Mouse (Mus musculus): Measurements from ENCODE around the gene Ccdc8. TPM values are rescaled to one million over a fixed set of nuclear protein-coding genes. Genes with fewer than 3 reads are reported as not detected.

Gene Ccdc8
- polyA plus RNA-seq, 1 experiment from 2014 or later: 53.8 TPM

DNA sequence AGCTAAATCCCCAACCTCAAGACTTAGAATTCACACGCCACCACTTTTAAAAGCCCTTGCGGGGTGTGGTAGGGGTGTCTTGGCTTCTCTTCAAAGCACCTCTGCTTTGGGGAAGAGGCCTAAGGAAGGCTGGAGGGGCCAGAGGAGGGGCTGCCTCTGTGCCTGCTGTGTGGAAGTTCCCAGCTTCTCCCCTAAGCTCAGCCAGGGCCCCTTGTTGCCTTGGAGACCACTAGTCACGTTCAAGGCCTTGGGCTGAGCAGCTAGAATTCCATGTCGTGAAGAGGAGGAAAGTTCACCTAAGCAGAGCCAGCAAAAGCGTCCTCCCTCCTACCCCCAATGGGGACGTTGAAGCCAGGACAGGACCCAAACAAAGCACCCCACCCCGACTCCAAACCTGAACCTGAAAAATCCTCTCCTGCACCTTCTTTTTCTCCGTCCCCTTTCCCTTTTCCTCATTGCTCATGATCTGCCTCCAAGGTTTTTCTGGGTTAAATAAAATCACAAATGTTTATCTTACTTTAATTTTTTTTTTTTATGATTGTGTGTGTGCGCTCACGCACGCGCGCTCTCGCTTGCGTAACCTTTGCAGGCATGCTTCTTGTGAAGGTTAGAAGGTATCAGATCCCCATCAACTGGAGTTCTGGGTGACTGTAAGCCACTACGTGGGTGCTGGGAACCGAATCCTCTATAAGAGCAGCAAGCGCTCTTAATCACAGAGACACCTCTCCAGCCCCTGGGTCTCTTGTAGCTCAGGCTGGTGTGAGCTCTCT, 642 bp upstream of the Ccdc8 start:
- Histone ChIP-seq H3K4me3 (ENCODE audit: low read length) (no peak overlapping the region), H3K4me2 (replicated peaks; ENCODE audit: low read depth, low read length) (peak overlapping the region; percentile 37), H3K27ac (ENCODE audit: low read length) (peak overlapping the region; percentile 98), H3K9ac (replicated peaks; ENCODE audit: low read length) (peak overlapping the region; percentile 53), H3K36me3 (ENCODE audit: insufficient read depth, low read length) (no peaks in the 10 kb centered on the region), H3K9me3 (ENCODE audit: low read length) (no peaks in the 10 kb centered on the region), H3K27me3 (ENCODE audit: insufficient read depth, low read length) (no peaks in the 10 kb centered on the region), H3K4me1 (ENCODE audit: insufficient read depth, low read length) (peaks cover 52% of the 10 kb centered on the region)
- ATAC-seq (ENCODE audit: low FRiP score, low TSS enrichment): peak; percentile 85
- WGBS: 27% methylated on average over 18 of the region's 18 CpGs

DNA sequence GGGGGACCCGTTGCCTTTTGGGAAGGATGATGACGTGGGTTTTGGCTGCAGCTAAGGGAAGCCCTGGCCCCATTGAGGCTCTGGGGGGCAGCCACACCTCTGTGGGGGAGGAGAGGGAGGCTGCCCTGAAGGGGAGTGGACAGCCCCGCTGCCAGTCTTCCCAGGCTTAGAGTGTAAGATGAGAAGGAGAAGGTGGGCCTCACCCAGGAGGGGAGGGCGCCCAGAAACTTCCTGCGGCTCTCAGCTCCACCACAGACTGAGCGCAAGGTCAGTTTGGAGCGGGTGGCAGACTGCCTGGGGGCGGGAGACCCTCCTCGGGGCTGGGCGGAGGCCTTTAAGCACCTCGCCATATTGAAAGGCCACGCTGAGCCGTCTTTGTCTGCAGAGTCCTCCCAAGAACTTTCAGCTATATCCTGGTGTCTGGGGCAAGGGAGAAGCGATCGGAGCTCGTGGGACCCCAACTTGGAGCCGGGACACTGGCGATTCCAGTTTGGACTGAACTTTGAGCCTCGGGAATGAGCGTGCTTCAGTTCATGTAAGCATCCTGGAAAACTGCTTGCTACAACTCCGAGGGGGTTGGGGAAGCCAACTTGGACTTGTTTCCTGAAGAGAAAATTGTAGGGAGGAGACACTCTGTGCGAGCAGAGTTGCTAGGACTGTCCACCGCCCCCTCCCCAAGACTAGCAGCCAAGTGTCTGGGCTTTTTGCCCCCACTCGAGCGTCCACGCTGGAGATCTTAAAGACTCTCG, 1.3 kb downstream of the Ccdc8 start:
- Histone ChIP-seq H3K9me3 (ENCODE audit: low read length) (no peaks in the 10 kb centered on the region), H3K27ac (ENCODE audit: low read length) (peak overlapping the region; percentile 92), H3K9ac (replicated peaks; ENCODE audit: low read length) (peak overlapping the region; percentile 86), H3K36me3 (ENCODE audit: insufficient read depth, low read length) (peaks cover 15% of the 10 kb centered on the region), H3K4me1 (ENCODE audit: insufficient read depth, low read length) (peaks cover 51% of the 10 kb centered on the region), H3K27me3 (ENCODE audit: insufficient read depth, low read length) (no peaks in the 10 kb centered on the region), H3K4me3 (ENCODE audit: low read length) (peak overlapping the region; percentile 84), H3K4me2 (replicated peaks; ENCODE audit: low read depth, low read length) (peak overlapping the region; percentile 81)
- peak; percentile 94 for ATAC-seq (ENCODE audit: low FRiP score, low TSS enrichment)
- under 1% methylated on average over 27 of the region's 27 CpGs for WGBS

DNA sequence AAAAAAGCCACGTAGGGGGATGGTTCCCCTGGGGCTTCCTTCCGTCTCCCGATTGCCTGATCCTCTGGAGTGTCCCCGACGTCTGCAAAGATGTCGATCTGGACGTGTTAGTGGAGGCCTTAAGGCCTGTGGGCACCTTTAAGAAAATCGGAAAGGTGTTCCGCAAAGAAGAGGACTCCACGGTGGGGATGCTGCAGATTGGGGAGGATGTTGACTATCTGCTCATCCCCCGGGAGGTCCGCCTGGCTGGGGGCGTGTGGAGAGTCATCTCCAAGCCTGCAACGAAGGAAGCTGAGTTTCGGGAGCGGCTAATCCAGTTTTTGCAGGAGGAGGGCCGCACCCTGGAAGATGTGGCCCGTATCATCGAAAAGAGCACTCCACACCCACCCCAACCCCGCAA, 1.9 kb downstream of the Ccdc8 start:
- Histone ChIP-seq H3K27me3 (ENCODE audit: insufficient read depth, low read length) (no peaks in the 10 kb centered on the region), H3K36me3 (ENCODE audit: insufficient read depth, low read length) (peaks cover 15% of the 10 kb centered on the region), H3K9ac (replicated peaks; ENCODE audit: low read length) (peak overlapping the region; percentile 86), H3K27ac (ENCODE audit: low read length) (peak overlapping the region; percentile 92), H3K4me2 (replicated peaks; ENCODE audit: low read depth, low read length) (peak overlapping the region; percentile 81), H3K4me1 (ENCODE audit: insufficient read depth, low read length) (peaks cover 51% of the 10 kb centered on the region), H3K4me3 (ENCODE audit: low read length) (peak overlapping the region; percentile 84), H3K9me3 (ENCODE audit: low read length) (no peaks in the 10 kb centered on the region)
- ATAC-seq (ENCODE audit: low FRiP score, low TSS enrichment): no peak
- WGBS: under 1% methylated on average over 20 of the region's 20 CpGs

DNA sequence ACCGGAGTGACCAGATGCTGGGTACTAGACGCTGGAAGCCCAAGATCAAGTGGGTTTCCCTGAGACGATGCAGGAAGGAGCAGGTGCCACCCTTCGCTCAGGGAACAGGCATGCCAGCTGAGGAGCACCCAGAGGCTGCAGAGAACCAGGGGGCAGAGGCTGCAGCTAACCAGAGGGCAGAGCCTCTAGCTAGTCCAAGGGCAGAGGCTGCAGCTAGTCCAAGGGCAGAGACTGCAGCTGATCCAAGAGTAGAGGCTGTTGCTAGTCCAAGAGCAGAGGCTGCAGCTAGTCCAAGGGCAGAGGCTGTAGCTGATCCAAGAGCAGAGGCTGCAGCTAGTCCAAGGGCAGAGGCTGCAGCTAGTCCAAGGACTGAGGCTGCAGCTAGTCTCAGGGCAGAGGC, 2.8 kb downstream of the Ccdc8 start:
- Histone ChIP-seq H3K4me3 (ENCODE audit: low read length) (peak overlapping the region; percentile 84), H3K36me3 (ENCODE audit: insufficient read depth, low read length) (peaks cover 22% of the 10 kb centered on the region), H3K27me3 (ENCODE audit: insufficient read depth, low read length) (no peaks in the 10 kb centered on the region), H3K4me1 (ENCODE audit: insufficient read depth, low read length) (peaks cover 43% of the 10 kb centered on the region), H3K9me3 (ENCODE audit: low read length) (no peaks in the 10 kb centered on the region), H3K9ac (replicated peaks; ENCODE audit: low read length) (peak overlapping the region; percentile 86), H3K27ac (ENCODE audit: low read length) (peak overlapping the region; percentile 1; the same call in 1 of the 2 replicates), H3K4me2 (replicated peaks; ENCODE audit: low read depth, low read length) (peak overlapping the region; percentile 81)
- 63% methylated on average over 4 of the region's 4 CpGs for WGBS
- ATAC-seq (ENCODE audit: low FRiP score, low TSS enrichment): no peak

DNA sequence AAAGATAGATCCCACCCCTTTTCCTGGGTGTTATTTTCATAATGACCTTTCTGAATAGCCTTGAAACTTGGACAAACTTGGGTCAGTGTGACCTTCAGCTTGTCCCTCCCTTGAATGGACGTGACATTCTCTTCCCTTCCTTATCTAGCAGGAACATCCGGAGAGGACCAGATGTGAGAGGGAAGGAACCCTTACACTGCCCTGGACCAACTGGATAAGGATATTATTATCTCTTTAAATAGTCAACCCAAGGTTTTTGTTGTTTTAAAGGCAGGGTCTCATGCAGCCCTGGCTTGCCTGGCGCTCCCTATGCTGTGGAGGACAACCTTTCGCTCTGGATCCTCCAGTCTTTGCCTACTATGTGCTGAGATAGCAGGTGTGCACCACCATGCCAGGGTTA, 6.7 kb downstream of the Ccdc8 start:
- WGBS: 76% methylated on average over 4 of the region's 4 CpGs
- Histone ChIP-seq H3K27me3 (ENCODE audit: insufficient read depth, low read length) (no peaks in the 10 kb centered on the region), H3K27ac (ENCODE audit: low read length) (no peak overlapping the region), H3K9ac (replicated peaks; ENCODE audit: low read length) (no peak overlapping the region), H3K4me1 (ENCODE audit: insufficient read depth, low read length) (peaks cover 25% of the 10 kb centered on the region), H3K36me3 (ENCODE audit: insufficient read depth, low read length) (peaks cover 35% of the 10 kb centered on the region), H3K4me3 (ENCODE audit: low read length) (no peak overlapping the region), H3K9me3 (ENCODE audit: low read length) (no peaks in the 10 kb centered on the region), H3K4me2 (replicated peaks; ENCODE audit: low read depth, low read length) (no peak overlapping the region)
- ATAC-seq (ENCODE audit: low FRiP score, low TSS enrichment): no peak

DNA sequence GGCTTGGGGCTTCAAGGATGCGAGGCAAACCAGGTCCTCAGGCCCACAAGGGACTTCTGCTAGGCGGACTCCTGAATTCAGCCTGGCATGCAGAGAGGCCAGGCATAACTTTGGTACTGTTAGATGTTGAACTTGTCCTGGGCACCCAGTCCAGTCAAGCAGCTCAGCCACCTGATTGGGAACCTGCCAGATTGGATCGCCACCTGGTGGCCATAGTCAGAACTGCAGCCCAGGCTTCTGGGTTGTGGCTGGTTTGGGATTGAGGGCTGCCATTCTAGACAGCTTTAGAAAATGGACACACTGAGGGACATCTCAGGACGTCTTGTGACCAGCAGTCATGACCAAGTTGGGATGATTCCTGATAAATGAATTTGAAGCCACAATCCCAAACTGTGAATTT, 7.1 kb downstream of the Ccdc8 start:
- H3K36me3 ChIP-seq (ENCODE audit: insufficient read depth, low read length): peaks cover 35% of the 10 kb centered on the region
- no peak for ATAC-seq (ENCODE audit: low FRiP score, low TSS enrichment)
- WGBS: 28% methylated on average over 4 of the region's 4 CpGs

DNA sequence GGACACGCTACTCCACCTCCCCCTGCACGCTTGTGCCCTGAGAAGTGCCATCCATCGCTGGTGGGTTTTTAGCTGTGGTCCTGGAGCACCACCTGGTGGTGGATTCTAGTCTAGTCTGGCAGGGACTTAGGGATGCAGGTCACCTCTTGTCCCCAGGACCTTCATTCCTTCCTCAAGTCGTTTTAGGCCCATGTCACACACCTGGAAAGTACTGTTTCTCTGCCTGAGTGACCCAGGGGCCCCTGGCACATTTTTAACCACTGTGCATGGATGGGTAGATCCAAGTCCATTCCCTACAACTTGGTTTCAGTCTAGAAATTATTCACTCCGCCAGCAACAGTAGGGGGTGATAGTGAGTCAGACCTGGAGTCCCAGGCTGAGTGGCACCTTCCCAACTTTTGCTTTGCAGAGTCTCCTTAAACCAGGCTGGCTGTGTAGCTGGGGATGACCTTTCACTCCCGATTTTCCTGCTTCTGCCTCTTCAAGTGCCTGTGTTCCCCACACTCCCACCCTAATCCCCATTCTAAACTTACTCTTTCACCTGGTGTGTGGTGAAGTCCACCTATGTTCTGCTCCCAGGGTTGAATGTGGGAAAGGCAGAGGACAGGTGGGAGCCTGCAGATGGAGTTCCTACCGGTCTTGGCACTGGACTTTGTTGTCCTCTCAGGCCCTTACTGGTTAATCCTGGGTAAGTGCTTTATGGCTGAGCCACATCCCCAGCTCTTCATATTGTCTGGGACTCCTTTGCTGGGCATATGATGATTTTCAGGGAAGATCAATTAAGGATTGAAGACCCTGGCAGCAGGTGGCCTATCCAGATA, 10.1 kb downstream of the Ccdc8 start:
- 11% methylated on average over 7 of the region's 7 CpGs for WGBS
- Histone ChIP-seq H3K27ac (ENCODE audit: low read length) (peak overlapping the region; percentile 35), H3K4me1 (ENCODE audit: insufficient read depth, low read length) (no peaks in the 10 kb centered on the region), H3K4me2 (replicated peaks; ENCODE audit: low read depth, low read length) (no peak overlapping the region), H3K4me3 (ENCODE audit: low read length) (no peak overlapping the region), H3K9me3 (ENCODE audit: low read length) (no peaks in the 10 kb centered on the region), H3K27me3 (ENCODE audit: insufficient read depth, low read length) (no peaks in the 10 kb centered on the region), H3K36me3 (ENCODE audit: insufficient read depth, low read length) (peaks cover 56% of the 10 kb centered on the region), H3K9ac (replicated peaks; ENCODE audit: low read length) (no peak overlapping the region)
- ATAC-seq (ENCODE audit: low FRiP score, low TSS enrichment): peak; percentile 56

More for the DNA sequence above, 7.1 kb downstream of the Ccdc8 start:
- H3K4me3 ChIP-seq (ENCODE audit: low read length): no peak overlapping the region
- H3K27ac ChIP-seq (ENCODE audit: low read length): no peak overlapping the region
- H3K4me2 ChIP-seq (replicated peaks; ENCODE audit: low read depth, low read length): no peak overlapping the region
- H3K9ac ChIP-seq (replicated peaks; ENCODE audit: low read length): no peak overlapping the region
- no peaks in the 10 kb centered on the region for H3K9me3 ChIP-seq (ENCODE audit: low read length)
- H3K4me1 ChIP-seq (ENCODE audit: insufficient read depth, low read length): peaks cover 25% of the 10 kb centered on the region
- H3K27me3 ChIP-seq (ENCODE audit: insufficient read depth, low read length): no peaks in the 10 kb centered on the region

DNA sequence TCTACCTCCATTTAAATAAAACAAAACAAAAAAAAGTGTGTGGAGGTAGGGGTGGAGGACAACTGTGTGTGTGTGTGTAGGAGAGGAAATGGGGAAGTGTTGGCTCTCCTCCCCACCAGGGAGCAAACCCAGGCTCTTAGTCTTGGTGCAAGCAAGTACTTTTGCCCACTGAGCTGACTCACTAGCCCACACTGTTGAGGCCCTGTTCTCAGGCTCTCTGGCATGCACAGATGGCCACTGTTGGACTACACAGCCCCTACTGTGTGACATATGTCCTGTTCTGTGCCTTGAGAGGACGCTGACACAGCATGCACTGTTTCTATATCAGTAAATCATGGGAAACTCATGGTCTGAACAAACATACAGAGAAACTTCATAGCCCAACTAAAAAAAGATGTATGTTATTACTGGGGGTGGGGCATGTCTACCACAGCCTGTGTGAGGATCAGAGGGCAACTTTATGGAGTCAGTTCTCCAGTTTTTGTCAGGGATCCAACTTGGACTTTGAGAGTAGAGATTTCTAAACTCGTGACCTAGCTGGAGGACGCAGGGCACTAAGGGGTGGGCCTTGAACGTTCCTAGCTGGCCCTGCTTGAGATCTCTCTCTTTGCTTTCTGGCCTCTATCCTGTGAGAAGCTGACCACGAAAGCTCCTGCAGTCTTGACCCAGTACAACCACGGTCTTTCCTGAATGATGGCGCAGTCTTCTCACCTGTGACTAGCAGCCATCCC, 10.9 kb downstream of the Ccdc8 start:
- peaks cover 58% of the 10 kb centered on the region for H3K36me3 ChIP-seq (ENCODE audit: insufficient read depth, low read length)
- H3K4me2 ChIP-seq (replicated peaks; ENCODE audit: low read depth, low read length): no peak overlapping the region

DNA sequence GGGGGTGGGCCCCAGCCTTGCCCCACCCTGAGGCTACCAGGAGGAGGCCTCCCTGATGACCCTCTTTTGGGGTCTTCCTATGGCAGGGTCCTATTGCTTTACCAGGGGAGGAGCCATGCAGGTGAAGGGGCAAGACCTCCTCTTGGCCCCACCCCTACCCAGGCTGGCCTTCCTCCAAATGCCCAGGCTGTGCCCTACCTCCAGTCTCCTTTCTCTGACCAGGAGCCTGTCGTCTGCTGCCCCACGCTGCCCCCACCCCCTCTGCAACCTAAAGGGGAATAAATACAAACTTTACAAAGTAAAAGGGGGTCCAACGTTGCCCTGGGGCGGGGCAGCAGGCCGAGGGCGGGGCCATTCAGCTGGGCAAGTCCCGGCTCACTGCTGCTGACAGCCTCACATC, 12.2 kb downstream of the Ccdc8 start:
- Histone ChIP-seq H3K9me3 (ENCODE audit: low read length) (no peaks in the 10 kb centered on the region), H3K36me3 (ENCODE audit: insufficient read depth, low read length) (peaks cover 67% of the 10 kb centered on the region), H3K9ac (replicated peaks; ENCODE audit: low read length) (no peak overlapping the region), H3K27ac (ENCODE audit: low read length) (no peak overlapping the region), H3K4me3 (ENCODE audit: low read length) (no peak overlapping the region), H3K4me1 (ENCODE audit: insufficient read depth, low read length) (no peaks in the 10 kb centered on the region), H3K4me2 (replicated peaks; ENCODE audit: low read depth, low read length) (no peak overlapping the region), H3K27me3 (ENCODE audit: insufficient read depth, low read length) (no peaks in the 10 kb centered on the region)
- 81% methylated on average over 7 of the region's 7 CpGs for WGBS
- no peak for ATAC-seq (ENCODE audit: low FRiP score, low TSS enrichment)

More for the DNA sequence above, 10.9 kb downstream of the Ccdc8 start:
- 63% methylated on average over 7 of the region's 7 CpGs for WGBS
- Histone ChIP-seq H3K9me3 (ENCODE audit: low read length) (no peaks in the 10 kb centered on the region), H3K4me3 (ENCODE audit: low read length) (no peak overlapping the region), H3K27me3 (ENCODE audit: insufficient read depth, low read length) (no peaks in the 10 kb centered on the region), H3K9ac (replicated peaks; ENCODE audit: low read length) (no peak overlapping the region), H3K4me1 (ENCODE audit: insufficient read depth, low read length) (no peaks in the 10 kb centered on the region), H3K27ac (ENCODE audit: low read length) (peak overlapping the region; percentile 35; the same call in 1 of the 2 replicates)
- no peak; the same call in 1 of the 2 replicates for ATAC-seq (ENCODE audit: low FRiP score, low TSS enrichment)

Measured in kidney, embryonic 16.5 days (tissue).